Mouse (Mus musculus) liver (tissue): ENCODE measurements around the gene Rhoq.

Source experiments
- DNase-seq: peaks from one replicate; pipeline ENCODE4 v3.0.0-alpha.2; 2020; ENCODE audit warnings: mixed read lengths

The Rhoq gene

GRCm38 (mm10) chr17:86964041-86964440 lies 1.2 kb downstream of the Rhoq start:
- no peak for DNase-seq

- DNase-seq: peak; percentile 71
These were observed 1.6 kb downstream of the Rhoq start for GRCm38 (mm10) chr17:86964502-86964901.

- DNase-seq: no peak
These were observed 2.2 kb downstream of the Rhoq start for GRCm38 (mm10) chr17:86965121-86965520.

GRCm38 (mm10) chr17:86966040-86966439 lies 3.2 kb downstream of the Rhoq start:
- DNase-seq: no peak

GRCm38 (mm10) chr17:86967048-86967447 lies 4.2 kb downstream of the Rhoq start:
- no peak for DNase-seq

GRCm38 (mm10) chr17:86967536-86968525 lies 4.9 kb downstream of the Rhoq start:
- no peak for DNase-seq

- no peak for DNase-seq
These were observed 5.7 kb downstream of the Rhoq start for GRCm38 (mm10) chr17:86968581-86968980.

GRCm38 (mm10) chr17:86969582-86969981 lies 6.7 kb downstream of the Rhoq start:
- DNase-seq: no peak

- no peak for DNase-seq
These were observed 7.3 kb downstream of the Rhoq start for GRCm38 (mm10) chr17:86970026-86970750.

- no peak for DNase-seq
These were observed 8.2 kb downstream of the Rhoq start for GRCm38 (mm10) chr17:86971036-86971435.

- DNase-seq: no peak
These were observed 9.0 kb downstream of the Rhoq start for GRCm38 (mm10) chr17:86971860-86972259.

GRCm38 (mm10) chr17:86973097-86973496 lies 10.2 kb downstream of the Rhoq start:
- DNase-seq: no peak

- DNase-seq: no peak
These were observed 13.5 kb downstream of the Rhoq start for GRCm38 (mm10) chr17:86976387-86976786.

GRCm38 (mm10) chr17:86978496-86978895 lies 15.6 kb downstream of the Rhoq start:
- no peak for DNase-seq

GRCm38 (mm10) chr17:86981205-86981604 lies 18.3 kb downstream of the Rhoq start:
- DNase-seq: no peak

GRCm38 (mm10) chr17:86981701-86982100 lies 18.8 kb downstream of the Rhoq start:
- DNase-seq: no peak

GRCm38 (mm10) chr17:86982497-86982896 lies 19.6 kb downstream of the Rhoq start:
- DNase-seq: no peak

GRCm38 (mm10) chr17:86986449-86987138 lies 23.7 kb downstream of the Rhoq start:
- DNase-seq: no peak

GRCm38 (mm10) chr17:86988161-86988560 lies 25.3 kb downstream of the Rhoq start:
- no peak for DNase-seq

- DNase-seq: no peak
These were observed 25.8 kb downstream of the Rhoq start for GRCm38 (mm10) chr17:86988601-86989184.

GRCm38 (mm10) chr17:86991306-86991705 lies 28.4 kb downstream of the Rhoq start:
- no peak for DNase-seq

GRCm38 (mm10) chr17:86997323-86997722 lies 34.4 kb downstream of the Rhoq start:
- no peak for DNase-seq

- DNase-seq: no peak
These were observed 46.1 kb downstream of the Rhoq start for GRCm38 (mm10) chr17:87008950-87009349.
